In the genomic region with DNA sequence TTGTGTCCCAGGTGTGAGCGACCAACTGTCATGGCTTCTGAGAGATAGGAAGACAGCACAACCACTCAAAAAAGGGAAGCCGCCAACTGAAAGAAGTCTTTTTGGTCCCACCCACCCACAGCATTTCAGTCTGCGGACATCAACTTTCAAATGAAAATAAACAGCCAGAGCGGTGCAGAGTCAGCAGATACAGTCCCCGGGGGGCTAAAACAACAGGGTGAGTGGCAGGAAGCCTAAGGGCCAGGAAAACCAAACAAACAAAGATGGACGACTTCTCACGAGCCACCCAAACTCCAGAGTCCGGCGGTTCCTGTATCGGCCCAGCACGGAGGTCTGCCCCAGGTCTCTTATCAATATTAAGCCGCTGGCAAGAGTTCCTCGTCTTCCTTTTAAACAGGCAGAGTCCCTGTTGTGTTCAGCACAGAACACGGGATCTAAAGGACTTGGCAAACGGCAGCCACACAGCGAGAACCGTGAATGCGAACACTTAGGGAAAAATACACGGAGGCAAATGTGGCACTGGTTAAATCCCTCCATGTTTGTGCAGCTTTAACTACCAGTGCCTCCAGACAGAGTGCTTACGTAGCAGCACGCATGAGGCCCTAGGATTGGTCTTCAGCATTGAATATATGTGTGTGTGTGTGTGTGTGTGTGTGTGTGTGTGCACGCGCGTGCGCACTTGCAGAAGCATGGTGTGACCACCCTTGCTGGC, we compare ENCODE assay signal across 8 mouse cellular contexts. TPM values are rescaled to one million over a fixed set of nuclear protein-coding genes. Genes with fewer than 3 reads are reported as not detected.
DNase-seq lines count a peak whose midpoint lies in the region; ATAC-seq lines count a peak whose summit lies in the region.

No protein-coding gene starts in this region.

- no peaks in the 10 kb centered on the region for H3K9me3 ChIP-seq in embryonic facial prominence, embryonic 13.5 days

- H3K27me3 ChIP-seq in embryonic facial prominence, embryonic 13.5 days, result no peaks in the 10 kb centered on the region

- H3K4me2 ChIP-seq in embryonic facial prominence, embryonic 13.5 days, result peak overlapping the region; percentile 28

- peaks cover 10% of the 10 kb centered on the region; the same call in 1 of the 2 replicates for H3K4me1 ChIP-seq in embryonic facial prominence, embryonic 13.5 days

- no peaks in the 10 kb centered on the region for H3K36me3 ChIP-seq in embryonic facial prominence, embryonic 13.5 days

- ATAC-seq in CD4-positive, CD25-positive, alpha-beta regulatory T cell, adult 4 months, result no peak
- ATAC-seq in embryonic facial prominence, embryonic 13.5 days (ENCODE audit: insufficient number of reproducible peaks, insufficient read depth, low FRiP score, low TSS enrichment, low read depth), result no peak

- DNase-seq in CD4-positive, CD25-positive, alpha-beta regulatory T cell, adult 2 months (ENCODE audit: low read depth, low spot score), result peak; percentile 36
- DNase-seq in kidney, adult 18-20 months, result peak; percentile 36
- DNase-seq in lung, postnatal 10 days, result peak; percentile 49
- no peak for DNase-seq in layer of hippocampus, adult 9-11 months
- DNase-seq in urinary bladder, postnatal 10 days (ENCODE audit: low spot score), result no peak
- DNase-seq in cerebellum, adult 9-10 months, result no peak

- 70% methylated on average over 25 of the region's 25 CpGs for WGBS in embryonic facial prominence, embryonic 13.5 days

- no peak overlapping the region for H3K27ac ChIP-seq in embryonic facial prominence, embryonic 13.5 days

- H3K4me3 ChIP-seq in embryonic facial prominence, embryonic 13.5 days, result no peak overlapping the region

- peak overlapping the region; percentile 6; the same call in 1 of the 2 replicates for H3K9ac ChIP-seq in embryonic facial prominence, embryonic 13.5 days

RNA-seq across cellular contexts. Expression of gene Cryl1, which starts 53.4 kb away (rescaled TPM):
- 10 to 100 TPM; 19.0 to 33.0 TPM for polyA plus RNA-seq in CD4-positive, CD25-positive, alpha-beta regulatory T cell, adult 4 months (2017; shearing (Covaris generic))
- polyA plus RNA-seq in embryonic facial prominence, embryonic 13.5 days (2015; fragmentation: Nextera tagmentation; extraction: Ambion mirVana), result 28.8 and 28.9 TPM in 2 replicates

Comparison
In these comparisons a context has a peak if more than half of its experiments do, and no peak if none do; other contexts are left out.
1. DNase-seq: peak in CD4-positive, CD25-positive, alpha-beta regulatory T cell, adult 2 months (single experiment), kidney, adult 18-20 months (single experiment) and lung, postnatal 10 days (single experiment); none in layer of hippocampus, adult 9-11 months (single experiment), urinary bladder, postnatal 10 days (single experiment) and cerebellum, adult 9-10 months (single experiment).